Mouse (Mus musculus) heart, postnatal 25 days (tissue): ENCODE measurements around the gene Med19. TPM values are rescaled to one million over a fixed set of nuclear protein-coding genes. Genes with fewer than 3 reads are reported as not detected.
"Not testable (repeated sequence)": the region's sequence is repeated elsewhere in the genome, so short reads cannot be mapped to it uniquely, and the experiment has no call there.

Source experiments
- DNase-seq: peaks from one replicate; pipeline ENCODE4 v3.0.0; 2022; ENCODE audit warnings: low spot score
- intact Hi-C: fragments of 180-260 bp; cut with DNase I; formaldehyde crosslinking; loops from one replicate; pipeline ENCODE4 v1.15.1; 2025
- total RNA-seq, 2 experiments: library from RNA; stranded (reverse); gene quantifications; 2 replicates each; pipeline ENCODE4 v1.2.3; 2021

Gene Med19
- total RNA-seq, 2 experiments from 2014 or later: 13.2 to 13.7 TPM

- DNase-seq: peak; percentile 98
- intact Hi-C loops: loop anchor here (5.0 kb wide), 1 partner anchor 38 kb away; the partner anchor contains the start of genes Gm28635, Med19 and Tmx2
Observed at GRCm38 (mm10) chr2:84714811-84715561, 36.8 kb downstream of the Med19 start, which contains the start of gene Zdhhc5. Zdhhc5 (minus strand) TSS chr2:84715180.

GRCm38 (mm10) chr2:84715562-84716361 lies 37.6 kb downstream of the Med19 start:
- intact Hi-C loops: no loop called here
- DNase-seq: peak; percentile 44

- no peak for DNase-seq
- intact Hi-C loops: no loop called here
Observed at GRCm38 (mm10) chr2:84716423-84717355, 38.5 kb downstream of the Med19 start.

- DNase-seq: no peak
- intact Hi-C loops: no loop called here
Observed at GRCm38 (mm10) chr2:84717357-84717756, 39.2 kb downstream of the Med19 start.

- no peak for DNase-seq
- intact Hi-C loops: no loop called here
Observed at GRCm38 (mm10) chr2:84720718-84721117, 42.5 kb downstream of the Med19 start.

GRCm38 (mm10) chr2:84721182-84721581 lies 43.0 kb downstream of the Med19 start:
- intact Hi-C loops: no loop called here
- no peak for DNase-seq

- no peak for DNase-seq
- intact Hi-C loops: no loop called here
Observed at GRCm38 (mm10) chr2:84723856-84724255, 45.7 kb downstream of the Med19 start.

GRCm38 (mm10) chr2:84725770-84726169 lies 47.6 kb downstream of the Med19 start:
- DNase-seq: no peak
- intact Hi-C loops: no loop called here

- intact Hi-C loops: no loop called here
- no peak for DNase-seq
Observed at GRCm38 (mm10) chr2:84726716-84727115, 48.5 kb downstream of the Med19 start.

- intact Hi-C loops: no loop called here
- DNase-seq: peak; percentile 93
Observed at GRCm38 (mm10) chr2:84727172-84727858, 49.1 kb downstream of the Med19 start, which contains the start of gene Clp1. Clp1 (minus strand) TSS chr2:84727350.

- intact Hi-C loops, DNase-seq: not testable (repeated sequence)
Observed at GRCm38 (mm10) chr2:84728191-84728590, 50.0 kb downstream of the Med19 start.

- intact Hi-C loops: no loop called here
- no peak for DNase-seq
Observed at GRCm38 (mm10) chr2:84731206-84731605, 53.0 kb downstream of the Med19 start.

- DNase-seq: no peak
- intact Hi-C loops: no loop called here
Observed at GRCm38 (mm10) chr2:84732394-84732793, 54.2 kb downstream of the Med19 start.

GRCm38 (mm10) chr2:84733579-84734300 lies 55.5 kb downstream of the Med19 start, which contains the start of gene Ypel4:
Ypel4 (plus strand) TSS chr2:84734058.
- intact Hi-C loops: no loop called here
- peak; percentile 40 for DNase-seq

- no peak for DNase-seq
- intact Hi-C loops: no loop called here
Observed at GRCm38 (mm10) chr2:84734351-84734864, 56.2 kb downstream of the Med19 start.

- DNase-seq: no peak
- intact Hi-C loops: no loop called here
Observed at GRCm38 (mm10) chr2:84734919-84735318, 56.7 kb downstream of the Med19 start.

GRCm38 (mm10) chr2:84735346-84735920 lies 57.2 kb downstream of the Med19 start:
- intact Hi-C loops: no loop called here
- DNase-seq: no peak
